Comparison of ENCODE assay signal across 8 mouse cellular contexts in genomic region chr10:79767372-79768244, GRCm38 (mm10). TPM values are rescaled to one million over a fixed set of nuclear protein-coding genes. Genes with fewer than 3 reads are reported as not detected.
A peak's percentile ranks its signal among the peaks of the same experiment; 100 is the strongest.
DNase-seq lines count a peak whose midpoint lies in the region; ATAC-seq and TF ChIP-seq lines count a peak whose summit lies in the region.

No protein-coding gene starts in this region.

- peak overlapping the region; percentile 94 for H3K27ac ChIP-seq in heart, embryonic 10.5 days
- peak overlapping the region; percentile 97 for H3K27ac ChIP-seq in kidney, embryonic 15.5 days
- peak overlapping the region; percentile 95 for H3K27ac ChIP-seq in stomach, embryonic 16.5 days (ENCODE audit: low read length)

- H3K4me1 ChIP-seq in heart, embryonic 10.5 days = peaks cover 45% of the 10 kb centered on the region
- peaks cover 47% of the 10 kb centered on the region for H3K4me1 ChIP-seq in kidney, embryonic 15.5 days
- H3K4me1 ChIP-seq in stomach, embryonic 16.5 days (ENCODE audit: control insufficient read depth, insufficient read depth, low read length) = peaks cover 32% of the 10 kb centered on the region

- H3K79me2 ChIP-seq in C2C12 (ENCODE audit: control insufficient read depth, insufficient read depth) = peaks cover 42% of the 10 kb centered on the region

- peak overlapping the region; percentile 91 for H3K4me2 ChIP-seq in kidney, embryonic 15.5 days
- H3K4me2 ChIP-seq in stomach, embryonic 16.5 days (ENCODE audit: low read depth, low read length) = peak overlapping the region; percentile 89

- no peaks in the 10 kb centered on the region; the same call in 1 of the 2 replicates for H3K9me3 ChIP-seq in heart, embryonic 10.5 days
- H3K9me3 ChIP-seq in kidney, embryonic 15.5 days (replicated peaks) = no peaks in the 10 kb centered on the region
- H3K9me3 ChIP-seq in stomach, embryonic 16.5 days (replicated peaks; ENCODE audit: control insufficient read depth, low read length) = no peaks in the 10 kb centered on the region; the same call in 1 of the 2 replicates

- peak; percentile 98 for DNase-seq in brain, embryonic 14.5 days (ENCODE audit: low read depth)
- peak; percentile 96 for DNase-seq in heart, embryonic 10.5 days (ENCODE audit: low spot score)
- DNase-seq in liver = peak; percentile 89
- DNase-seq in monocyte, adult 2 months (ENCODE audit: low read depth in 1 of 2, low spot score in 2 of 2) = peak; percentile 36 to 42

- 13% methylated on average over 40 of the region's 40 CpGs for WGBS in heart, embryonic 10.5 days
- 9% methylated on average over 40 of the region's 40 CpGs for WGBS in kidney, embryonic 15.5 days
- 10% methylated on average over 40 of the region's 40 CpGs for WGBS in stomach, embryonic 16.5 days

- peak; percentile 54 for ATAC-seq in erythroblast, adult 5-6 weeks (replicated peaks; ENCODE audit: low FRiP score, poor library complexity, severe bottlenecking)
- ATAC-seq in kidney, embryonic 15.5 days (replicated peaks; ENCODE audit: low FRiP score) = peak; percentile 82
- peak; percentile 78 for ATAC-seq in stomach, embryonic 16.5 days (ENCODE audit: insufficient read depth, low FRiP score)

- H3K36me3 ChIP-seq in C2C12 (ENCODE audit: control insufficient read depth, insufficient read depth) = peaks cover 25% of the 10 kb centered on the region
- H3K36me3 ChIP-seq in heart, embryonic 10.5 days = 0 out of 2 replicates have a peak, but pooled peaks cover 9% of the 10 kb centered on the region
- H3K36me3 ChIP-seq in kidney, embryonic 15.5 days = peaks cover 2% of the 10 kb centered on the region
- H3K36me3 ChIP-seq in stomach, embryonic 16.5 days (ENCODE audit: control insufficient read depth, insufficient read depth, low read length) = no peaks in the 10 kb centered on the region

- peak overlapping the region; percentile 99 for H3K4me3 ChIP-seq in C2C12 (ENCODE audit: insufficient read depth, poor library complexity, severe bottlenecking)
- peak overlapping the region; percentile 77 for H3K4me3 ChIP-seq in heart, embryonic 10.5 days
- peak overlapping the region; percentile 98 for H3K4me3 ChIP-seq in kidney, embryonic 15.5 days (replicated peaks)
- peak overlapping the region; percentile 99 for H3K4me3 ChIP-seq in stomach, embryonic 16.5 days (replicated peaks; ENCODE audit: low read length)

- TF ChIP-seq CTCF in C2C12 (IDR thresholded peaks at IDR 0.05; ENCODE audit: control insufficient read depth, insufficient read depth, insufficient read length) = no peak
- no peak for TF ChIP-seq CTCF in brain, embryonic 14.5 days (IDR thresholded peaks at IDR 0.05; ENCODE audit: borderline replicate concordance, extremely low read depth, insufficient read depth, insufficient read length)

- no peaks in the 10 kb centered on the region for H3K27me3 ChIP-seq in C2C12 (ENCODE audit: control insufficient read depth, insufficient read depth, insufficient read length)
- H3K27me3 ChIP-seq in heart, embryonic 10.5 days (ENCODE audit: insufficient read depth, poor library complexity, severe bottlenecking) = peaks cover 9% of the 10 kb centered on the region; the same call in 1 of the 2 replicates
- no peaks in the 10 kb centered on the region for H3K27me3 ChIP-seq in kidney, embryonic 15.5 days
- H3K27me3 ChIP-seq in stomach, embryonic 16.5 days (ENCODE audit: control insufficient read depth, insufficient read depth, low read length) = no peaks in the 10 kb centered on the region

- H3ac ChIP-seq in C2C12 (ENCODE audit: control insufficient read depth, insufficient read length, low read depth) = peak overlapping the region; percentile 26

- peak overlapping the region; percentile 43; the same call in 1 of the 2 replicates for H3K9ac ChIP-seq in kidney, embryonic 15.5 days
- H3K9ac ChIP-seq in stomach, embryonic 16.5 days (ENCODE audit: low read length) = peak overlapping the region; percentile 99

- TF ChIP-seq POLR2A in brain, embryonic 14.5 days (IDR thresholded peaks at IDR 0.05; ENCODE audit: borderline replicate concordance, extremely low read depth, insufficient read depth, insufficient read length, poor library complexity, severe bottlenecking) = no peak

- peaks cover 39% of the 10 kb centered on the region for H3K79me3 ChIP-seq in C2C12 (ENCODE audit: low read depth)

TF ChIP-seq in C2C12, 6 proteins besides CTCF, POLR2A, EP300 and RAD21:
- TF ChIP-seq MYOD1 (IDR thresholded peaks at IDR 0.05; ENCODE audit: control insufficient read depth, insufficient read length, low read depth) (no peak), CEBPB (IDR thresholded peaks at IDR 0.05; ENCODE audit: low read depth) (no peak), MYOG (IDR thresholded peaks at IDR 0.05; ENCODE audit: control insufficient read depth, extremely low read depth, insufficient read length) (no peak), FOSL1 (IDR thresholded peaks at IDR 0.05; ENCODE audit: insufficient read depth, low read length, poor library complexity, severe bottlenecking) (no peak), USF1 (IDR thresholded peaks at IDR 0.05; ENCODE audit: low read depth) (no peak), MAX (IDR thresholded peaks at IDR 0.05) (no peak)
TF ChIP-seq in C2C12: peak in this region for 0.

RNA-seq across cellular contexts. Expression of gene Rnf126, which starts 0.9 kb away (rescaled TPM):
- polyA plus RNA-seq in C2C12 (2012; fragmentation: generic; extraction: Trizol) = 116 TPM
- 157 and 182 TPM in 2 replicates for polyA plus RNA-seq in brain, embryonic 14.5 days (2012; rRNA removed)
- 11.3 and 12.1 TPM in 2 replicates for total RNA-seq in erythroblast, adult 5-6 weeks (2015; ENCODE audit: low replicate concordance)
- 2.6 and 10.7 TPM in 2 replicates for total RNA-seq in erythroblast, adult 5-6 weeks (2017; ENCODE audit: low replicate concordance)
- 84.4 and 113 TPM in 2 replicates for polyA plus RNA-seq in heart, embryonic 10.5 days (2016; fragmentation: Nextera tagmentation; extraction: Ambion mirVana)
- 88.5 and 102 TPM in 2 replicates for polyA plus RNA-seq in kidney, embryonic 15.5 days (2015; fragmentation: Nextera tagmentation; extraction: Ambion mirVana)
- 29.9 and 34.8 TPM in 2 replicates for polyA plus RNA-seq in stomach, embryonic 16.5 days (2015; fragmentation: Nextera tagmentation; extraction: Ambion mirVana)

RNA-seq across cellular contexts. Expression of gene Fstl3, which starts 9.5 kb away (rescaled TPM):
- 12.1 TPM for polyA plus RNA-seq in C2C12 (2012; fragmentation: generic; extraction: Trizol)
- polyA plus RNA-seq in brain, embryonic 14.5 days (2012; rRNA removed) = 1.7 and 2.2 TPM in 2 replicates
- total RNA-seq in erythroblast, adult 5-6 weeks (2015; ENCODE audit: low replicate concordance) = 1.7 and 5.8 TPM in 2 replicates
- not detected in 2 replicates for total RNA-seq in erythroblast, adult 5-6 weeks (2017; ENCODE audit: low replicate concordance)
- polyA plus RNA-seq in heart, embryonic 10.5 days (2016; fragmentation: Nextera tagmentation; extraction: Ambion mirVana) = 7.9 and 8.0 TPM in 2 replicates
- polyA plus RNA-seq in kidney, embryonic 15.5 days (2015; fragmentation: Nextera tagmentation; extraction: Ambion mirVana) = 15.3 and 15.6 TPM in 2 replicates
- polyA plus RNA-seq in stomach, embryonic 16.5 days (2015; fragmentation: Nextera tagmentation; extraction: Ambion mirVana) = 18.1 and 23.1 TPM in 2 replicates

RNA-seq across cellular contexts. Expression of gene Fgf22, which starts 12.7 kb away (rescaled TPM):
- 0.29 TPM for polyA plus RNA-seq in C2C12 (2012; fragmentation: generic; extraction: Trizol)
- 0.28 and 0.74 TPM in 2 replicates for polyA plus RNA-seq in brain, embryonic 14.5 days (2012; rRNA removed)
- not detected in 2 replicates for total RNA-seq in erythroblast, adult 5-6 weeks (2015; ENCODE audit: low replicate concordance)
- 0.26 TPM in 1 of 2 replicates, not detected in the other for total RNA-seq in erythroblast, adult 5-6 weeks (2017; ENCODE audit: low replicate concordance)
- polyA plus RNA-seq in heart, embryonic 10.5 days (2016; fragmentation: Nextera tagmentation; extraction: Ambion mirVana) = 0.11 and 0.16 TPM in 2 replicates
- polyA plus RNA-seq in kidney, embryonic 15.5 days (2015; fragmentation: Nextera tagmentation; extraction: Ambion mirVana) = 0.12 and 0.14 TPM in 2 replicates
- polyA plus RNA-seq in stomach, embryonic 16.5 days (2015; fragmentation: Nextera tagmentation; extraction: Ambion mirVana) = 0.37 and 0.50 TPM in 2 replicates

RNA-seq across cellular contexts. Expression of gene Polrmt, which starts 21.2 kb away (rescaled TPM):
- polyA plus RNA-seq in C2C12 (2012; fragmentation: generic; extraction: Trizol) = 56.5 TPM
- polyA plus RNA-seq in brain, embryonic 14.5 days (2012; rRNA removed) = 63.0 and 81.6 TPM in 2 replicates
- 3.6 and 4.8 TPM in 2 replicates for total RNA-seq in erythroblast, adult 5-6 weeks (2015; ENCODE audit: low replicate concordance)
- total RNA-seq in erythroblast, adult 5-6 weeks (2017; ENCODE audit: low replicate concordance) = 1.1 and 5.0 TPM in 2 replicates
- 39.8 and 42.5 TPM in 2 replicates for polyA plus RNA-seq in heart, embryonic 10.5 days (2016; fragmentation: Nextera tagmentation; extraction: Ambion mirVana)
- polyA plus RNA-seq in kidney, embryonic 15.5 days (2015; fragmentation: Nextera tagmentation; extraction: Ambion mirVana) = 43.7 and 54.4 TPM in 2 replicates
- polyA plus RNA-seq in stomach, embryonic 16.5 days (2015; fragmentation: Nextera tagmentation; extraction: Ambion mirVana) = 33.3 and 40.9 TPM in 2 replicates

RNA-seq across cellular contexts. Expression of gene Prss57, which starts 23.2 kb away (rescaled TPM):
- polyA plus RNA-seq in C2C12 (2012; fragmentation: generic; extraction: Trizol) = not detected
- polyA plus RNA-seq in brain, embryonic 14.5 days (2012; rRNA removed) = 0.05 and 0.14 TPM in 2 replicates
- total RNA-seq in erythroblast, adult 5-6 weeks (2015; ENCODE audit: low replicate concordance) = 30.5 and 45.0 TPM in 2 replicates
- 6.8 and 14.3 TPM in 2 replicates for total RNA-seq in erythroblast, adult 5-6 weeks (2017; ENCODE audit: low replicate concordance)
- not detected in 2 replicates for polyA plus RNA-seq in heart, embryonic 10.5 days (2016; fragmentation: Nextera tagmentation; extraction: Ambion mirVana)
- 0.29 TPM in 1 of 2 replicates, not detected in the other for polyA plus RNA-seq in kidney, embryonic 15.5 days (2015; fragmentation: Nextera tagmentation; extraction: Ambion mirVana)
- polyA plus RNA-seq in stomach, embryonic 16.5 days (2015; fragmentation: Nextera tagmentation; extraction: Ambion mirVana) = 0.55 and 0.72 TPM in 2 replicates

Comparison
In these comparisons a context has a peak if more than half of its experiments do, and no peak if none do; other contexts are left out.
1. Peak in every context shown above with its lines: DNase-seq, ATAC-seq, H3K4me3 ChIP-seq and H3K27ac ChIP-seq.
2. DNase-seq: peak in every context shown above with its lines; median percentile 98 in brain, embryonic 14.5 days; 96 in heart, embryonic 10.5 days; 89 in liver; 39 in monocyte, adult 2 months.